Mouse (Mus musculus) c-Kit-positive CD71-positive TER-119-negative erythroid progenitor cells, embryonic 14.5 days (primary cell): ENCODE data around the gene Tead1.

Source experiments
- DNase-seq: peaks from one replicate; pipeline ENCODE4 v3.0.0-alpha.2; 2013; ENCODE audit warnings: low read depth

Tead1 gene

DNA sequence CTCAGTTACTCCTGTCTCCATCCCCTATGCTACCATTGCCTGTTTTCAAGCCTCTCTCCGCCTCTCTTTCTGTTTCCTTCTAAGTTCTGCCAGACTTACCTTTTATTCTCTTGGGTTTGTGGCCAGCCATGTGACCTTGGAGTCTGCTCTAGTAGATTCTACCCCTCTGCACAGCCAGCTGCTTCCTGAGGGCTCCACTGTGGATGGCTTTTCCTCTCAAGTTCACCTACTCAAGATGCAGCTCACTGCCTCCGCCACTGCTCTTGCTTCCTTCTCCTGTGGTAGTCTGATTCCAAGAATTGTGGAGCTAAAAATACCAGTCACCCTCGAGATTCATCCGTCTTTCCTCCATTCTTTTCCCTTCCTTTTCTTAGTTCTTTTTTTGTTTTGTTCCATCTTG is 140.7 kb downstream of the Tead1 start:
- no peak for DNase-seq

DNA sequence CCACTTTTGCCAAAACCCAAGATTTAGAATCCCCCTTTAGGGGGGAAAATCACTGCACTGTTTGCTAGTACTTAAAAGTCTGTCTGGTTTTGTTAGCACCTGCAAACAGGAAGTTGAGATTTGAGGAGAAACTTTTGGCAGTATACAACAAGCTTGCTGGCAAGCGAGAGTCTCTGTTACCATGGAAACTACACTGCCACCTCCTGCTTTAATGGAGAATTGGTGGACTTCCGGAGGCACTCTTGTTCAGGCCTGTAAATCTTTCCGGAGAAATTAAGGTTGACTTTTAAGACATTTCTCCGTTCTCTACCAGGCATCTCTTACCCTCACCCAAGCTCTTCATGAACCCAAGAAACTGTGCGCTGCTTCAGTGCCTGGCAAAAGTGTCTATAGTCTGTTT is 143.8 kb downstream of the Tead1 start:
- no peak for DNase-seq

GRCm38 (mm10) chr7:112823621-112824020 is 144.5 kb downstream of the Tead1 start:
- no peak for DNase-seq

DNA sequence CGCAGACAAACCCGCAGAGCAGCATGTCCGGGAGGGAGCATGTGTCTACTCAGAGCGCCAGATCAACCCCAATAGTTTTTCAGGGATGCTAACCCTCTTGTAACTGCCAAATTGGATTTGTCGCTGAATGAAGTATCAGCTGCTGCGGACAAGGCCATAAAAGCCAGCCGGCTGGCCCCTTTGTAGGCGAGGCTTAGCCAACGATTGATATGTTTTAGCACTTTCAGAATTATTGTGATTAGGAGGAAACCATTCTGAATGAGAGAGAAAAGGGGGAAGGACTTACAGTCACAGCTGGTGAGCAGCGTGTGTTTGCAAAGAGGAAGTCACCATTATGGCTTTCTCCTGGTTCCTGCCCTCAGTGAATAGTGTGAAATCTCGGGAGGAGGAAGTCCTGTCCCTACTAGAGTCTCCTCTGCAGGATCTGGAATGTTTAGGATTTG is 146.2 kb downstream of the Tead1 start:
- no peak for DNase-seq

GRCm38 (mm10) chr7:112826114-112826911 is 147.2 kb downstream of the Tead1 start:
- no peak for DNase-seq

DNA sequence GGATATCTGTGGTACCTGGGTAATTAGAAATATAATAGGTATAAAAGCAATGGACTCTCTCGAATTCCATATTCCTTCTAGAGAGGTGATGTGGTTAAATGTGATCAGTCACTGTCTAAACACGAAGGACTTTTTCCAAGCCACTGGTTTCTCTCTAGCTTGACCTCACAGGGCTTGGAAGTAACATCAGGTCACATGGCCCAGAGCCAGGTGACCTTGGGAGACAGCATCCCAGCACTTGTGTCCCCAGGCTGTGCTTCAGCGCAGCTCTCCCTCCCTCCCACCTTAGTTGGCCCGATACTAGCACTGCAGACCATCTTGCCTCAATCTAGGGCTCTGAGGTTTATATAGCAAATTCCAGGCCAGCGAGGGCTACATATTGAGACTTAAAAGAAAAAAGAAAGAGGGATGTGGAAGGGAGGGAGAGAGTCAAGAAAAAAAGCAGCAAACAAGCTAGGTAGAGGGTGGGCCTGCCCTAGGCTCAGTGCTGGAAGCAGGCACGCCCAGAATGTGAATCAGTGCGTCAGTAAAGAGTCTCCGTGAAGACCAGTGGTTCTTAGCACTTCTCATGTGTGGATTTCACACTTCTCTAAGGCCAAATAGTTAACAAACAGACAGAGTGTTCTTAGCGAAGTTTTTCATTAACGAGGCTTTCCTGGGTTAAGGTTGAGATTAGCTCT is 149.0 kb downstream of the Tead1 start:
- DNase-seq: no peak

GRCm38 (mm10) chr7:112828696-112829022 is 149.5 kb downstream of the Tead1 start:
- no peak for DNase-seq

DNA sequence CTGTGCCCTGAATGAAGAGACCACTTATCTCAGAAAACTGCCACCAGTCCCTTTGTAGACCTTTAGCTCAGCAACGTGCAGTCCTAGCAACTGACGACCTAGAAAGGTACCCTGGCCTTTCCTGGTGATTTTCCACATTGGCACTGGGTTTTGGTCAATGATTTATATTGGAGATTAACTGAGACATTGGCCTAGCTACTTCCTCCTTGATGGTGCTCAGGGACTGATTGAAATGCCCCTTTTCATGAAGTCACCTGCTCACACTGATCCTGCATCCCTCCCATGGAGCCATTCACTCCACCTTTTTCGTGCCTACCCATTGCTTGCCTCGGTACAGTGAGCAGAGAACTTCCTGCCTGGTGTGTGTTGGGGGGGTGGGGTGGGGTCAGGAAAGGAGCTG is 151.8 kb downstream of the Tead1 start:
- DNase-seq: no peak

DNA sequence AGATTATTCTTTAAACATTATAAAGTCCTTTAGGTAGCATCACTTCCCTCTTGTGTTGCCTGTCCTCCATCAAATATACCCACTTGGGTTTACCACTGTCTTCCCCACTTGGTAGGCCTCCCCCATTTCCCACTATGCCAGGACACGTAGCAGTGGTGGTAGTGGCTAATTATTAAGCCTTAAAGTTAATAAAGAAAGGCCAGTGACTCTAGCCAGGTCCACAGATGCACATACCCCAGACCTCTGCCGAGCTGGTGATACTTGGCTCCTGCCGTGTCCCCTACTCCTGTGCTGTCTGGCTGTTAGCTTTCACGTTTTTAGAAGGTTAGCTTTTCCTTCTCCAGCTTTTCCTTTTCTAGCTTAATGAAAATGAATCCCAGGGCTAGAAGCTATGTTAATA is 152.3 kb downstream of the Tead1 start:
- DNase-seq: no peak

DNA sequence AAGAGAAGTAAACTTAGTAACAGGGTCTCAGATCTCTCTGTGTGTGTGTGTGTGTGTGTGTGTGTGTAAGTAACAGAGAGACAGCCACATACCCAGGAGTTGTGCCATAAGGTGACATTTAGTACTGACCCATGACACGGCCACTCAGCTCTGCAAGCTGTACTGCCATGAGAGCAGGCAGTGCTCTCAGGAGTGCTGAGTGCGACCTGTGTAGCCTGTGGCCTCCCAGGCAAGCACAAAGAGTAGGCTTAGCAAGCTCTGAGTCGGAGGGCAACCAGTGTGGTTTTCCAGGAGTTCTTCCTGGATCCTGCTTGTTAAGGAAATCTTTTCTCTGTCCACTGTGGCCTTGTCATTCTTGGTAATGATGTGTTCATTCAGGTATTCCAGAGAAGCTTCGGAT is 154.0 kb downstream of the Tead1 start:
- no peak for DNase-seq

- DNase-seq: no peak
Measured at GRCm38 (mm10) chr7:112836076-112836475, 157.0 kb downstream of the Tead1 start.

DNA sequence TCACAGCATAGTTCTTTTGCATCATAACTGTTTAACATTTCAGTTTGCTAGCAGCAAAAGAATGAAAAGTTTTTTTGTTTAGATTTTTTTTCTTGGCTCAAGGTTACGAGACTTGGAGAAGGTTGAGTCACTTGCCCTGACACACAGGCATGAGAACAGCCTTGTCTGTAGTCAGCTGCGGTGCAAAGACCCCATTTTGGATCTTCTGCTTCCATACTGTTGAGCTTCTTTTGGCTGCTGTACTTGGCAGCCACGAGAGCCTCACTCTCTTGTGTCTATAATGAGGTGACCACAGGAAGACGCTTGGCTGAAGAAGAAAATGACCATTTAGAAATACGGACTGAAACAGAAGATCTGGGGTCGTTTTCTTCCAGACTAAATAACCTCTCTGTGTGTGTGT is 159.0 kb downstream of the Tead1 start:
- no peak for DNase-seq

DNA sequence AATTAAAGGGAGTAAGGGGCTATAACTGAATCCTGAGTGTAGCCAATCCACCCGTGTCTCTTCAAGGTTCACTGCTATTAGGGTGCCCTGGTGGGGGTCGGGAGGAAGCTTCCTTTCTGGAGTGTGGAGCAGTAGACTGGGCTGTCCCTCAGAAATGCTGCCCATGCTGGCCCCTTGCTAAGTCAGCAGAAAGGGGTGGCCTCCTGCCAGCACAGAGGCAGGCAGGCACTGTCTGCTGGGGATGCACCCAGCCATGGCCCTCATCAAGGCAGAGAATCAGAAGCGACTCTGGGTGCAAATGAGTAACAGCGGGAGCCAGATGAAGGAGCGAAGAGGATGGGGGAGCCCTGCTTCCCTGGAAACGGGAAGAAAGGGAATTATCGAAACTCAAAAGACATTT is 161.2 kb downstream of the Tead1 start:
- DNase-seq: no peak

GRCm38 (mm10) chr7:112840890-112841289 is 161.8 kb downstream of the Tead1 start:
- DNase-seq: no peak

DNA sequence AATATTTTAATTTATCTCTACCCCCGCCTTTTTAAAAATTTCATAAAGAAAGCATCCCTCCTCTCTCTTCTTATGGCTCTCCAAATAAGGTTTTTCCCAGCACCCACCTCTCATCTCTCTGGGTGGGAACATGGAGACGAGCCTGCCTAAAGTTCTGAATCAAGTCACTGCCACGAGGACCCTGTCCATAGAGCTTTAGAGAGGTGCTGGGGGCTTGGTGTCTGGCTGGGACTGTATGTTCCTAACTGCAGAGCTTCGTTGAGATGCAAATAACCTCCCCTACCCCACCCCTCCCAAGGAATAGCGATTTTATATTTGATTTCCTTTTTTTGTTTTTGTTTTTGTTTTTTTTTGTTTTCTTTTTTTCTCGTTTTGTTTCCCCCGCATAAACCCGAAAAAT is 162.4 kb downstream of the Tead1 start:
- no peak for DNase-seq

DNA sequence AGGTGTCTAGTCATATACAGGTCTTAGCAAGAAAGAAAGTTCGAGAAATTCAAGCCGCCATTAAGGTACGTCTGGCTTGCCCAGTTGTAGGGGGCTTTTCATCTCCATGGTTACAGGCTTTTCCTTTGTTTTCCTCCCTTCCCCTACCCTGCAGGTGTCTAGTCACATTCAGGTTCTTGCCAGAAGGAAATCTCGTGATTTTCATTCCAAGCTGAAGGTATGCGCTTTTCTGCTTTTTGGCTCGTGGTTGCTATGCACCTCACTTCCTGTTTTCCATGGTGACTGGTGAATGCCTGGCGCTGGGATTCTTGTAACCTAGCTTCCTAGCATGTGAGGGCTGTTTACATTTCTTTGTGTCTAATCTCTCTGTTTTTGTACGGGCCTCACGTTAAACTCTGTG is 162.8 kb downstream of the Tead1 start:
- no peak for DNase-seq

DNA sequence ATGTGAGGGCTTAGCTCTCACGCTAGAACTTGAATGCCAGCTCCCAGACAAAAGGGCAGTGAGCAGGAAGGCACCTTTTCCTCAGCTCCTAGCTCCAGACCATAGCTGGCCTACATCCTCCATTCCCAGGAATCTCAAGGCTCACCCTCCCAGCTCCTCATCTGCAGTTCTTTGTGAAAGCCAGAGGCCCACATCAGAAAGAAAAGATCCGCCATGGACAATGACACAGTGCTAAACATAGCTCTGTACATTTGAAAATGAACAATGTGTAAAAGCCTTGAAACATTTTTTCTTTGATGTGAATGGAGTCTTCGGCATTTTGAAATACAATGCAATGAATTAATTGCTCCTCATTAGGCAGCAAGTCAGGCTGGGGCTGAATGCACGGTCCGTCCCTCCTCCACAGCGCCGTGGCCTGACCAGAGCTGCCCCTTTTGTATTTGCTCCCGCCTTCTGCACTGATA is 172.2 kb downstream of the Tead1 start:
- DNase-seq: no peak

GRCm38 (mm10) chr7:112852149-112852839 is 173.2 kb downstream of the Tead1 start:
- no peak for DNase-seq

- no peak for DNase-seq
Measured at GRCm38 (mm10) chr7:112853857-112854256, 174.7 kb downstream of the Tead1 start.

DNA sequence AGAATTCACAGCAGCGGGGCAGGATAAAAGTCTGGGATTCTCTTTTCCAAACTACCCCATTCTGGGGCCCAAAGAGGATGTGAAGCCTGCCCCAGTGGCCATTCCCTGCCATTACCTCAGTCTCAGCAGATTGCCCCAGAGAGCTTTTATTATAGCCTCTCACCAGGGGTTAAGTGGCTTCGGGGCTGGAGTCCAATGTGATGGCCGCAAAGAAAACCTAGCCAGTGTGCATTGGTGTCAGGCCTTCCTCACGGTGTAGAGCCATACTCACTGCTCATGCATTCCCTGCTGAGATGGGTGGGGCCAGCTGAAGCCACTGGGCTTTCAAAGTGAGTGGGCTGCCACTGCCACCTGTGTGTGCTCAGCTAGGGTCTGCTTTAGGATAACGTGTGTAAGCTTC is 175.4 kb downstream of the Tead1 start:
- no peak for DNase-seq

GRCm38 (mm10) chr7:112855419-112855818 is 176.3 kb downstream of the Tead1 start:
- DNase-seq: no peak

- DNase-seq: no peak
Measured at GRCm38 (mm10) chr7:112856121-112856571, 177.0 kb downstream of the Tead1 start.

DNA sequence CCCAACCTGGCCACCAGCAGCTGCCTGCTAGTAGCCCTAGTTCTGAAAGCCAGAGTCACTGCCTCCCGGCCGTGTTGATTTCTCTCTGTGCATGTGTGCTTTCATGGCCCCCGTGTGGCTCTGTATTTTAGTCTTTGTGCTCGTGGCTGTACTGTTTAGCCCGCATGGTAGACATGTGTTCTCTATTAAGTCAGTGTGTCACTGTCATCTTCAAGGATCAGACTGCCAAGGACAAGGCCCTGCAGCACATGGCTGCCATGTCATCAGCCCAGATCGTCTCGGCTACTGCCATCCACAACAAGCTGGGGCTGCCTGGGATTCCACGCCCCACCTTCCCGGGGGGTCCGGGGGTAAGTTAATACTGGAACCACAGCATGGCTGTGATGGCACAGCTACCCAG is 177.5 kb downstream of the Tead1 start:
- DNase-seq: no peak
